Mouse (Mus musculus): Measurements from ENCODE around the gene Usp22. TPM values are rescaled to one million over a fixed set of nuclear protein-coding genes. Genes with fewer than 3 reads are reported as not detected.

Gene Usp22
- polyA plus RNA-seq, 1 experiment = 8.1 TPM

- TF ChIP-seq GATA1 (IDR thresholded peaks at IDR 0.05; ENCODE audit: low read length) = no peak
Measured at GRCm38 (mm10) chr11:61161121-61161520, 13.7 kb downstream of the Usp22 start.

- TF ChIP-seq GATA1 (IDR thresholded peaks at IDR 0.05; ENCODE audit: low read length) = no peak
Measured at GRCm38 (mm10) chr11:61159796-61160732, 14.8 kb downstream of the Usp22 start.

- no peak for TF ChIP-seq GATA1 (IDR thresholded peaks at IDR 0.05; ENCODE audit: low read length)
Measured at GRCm38 (mm10) chr11:61158141-61158540, 16.7 kb downstream of the Usp22 start.

- TF ChIP-seq GATA1 (IDR thresholded peaks at IDR 0.05; ENCODE audit: low read length) = no peak
Measured at GRCm38 (mm10) chr11:61155727-61156126, 19.1 kb downstream of the Usp22 start.

- TF ChIP-seq GATA1 (IDR thresholded peaks at IDR 0.05; ENCODE audit: low read length) = no peak
Measured at GRCm38 (mm10) chr11:61150233-61151001, 24.4 kb downstream of the Usp22 start.

GRCm38 (mm10) chr11:61147300-61147683, 27.6 kb downstream of the Usp22 start:
- no peak for TF ChIP-seq GATA1 (IDR thresholded peaks at IDR 0.05; ENCODE audit: low read length)

GRCm38 (mm10) chr11:61146645-61147299, 28.1 kb downstream of the Usp22 start:
- TF ChIP-seq GATA1 (IDR thresholded peaks at IDR 0.05; ENCODE audit: low read length) = no peak

GRCm38 (mm10) chr11:61145551-61145950, 29.3 kb downstream of the Usp22 start:
- no peak for TF ChIP-seq GATA1 (IDR thresholded peaks at IDR 0.05; ENCODE audit: low read length)

- no peak for TF ChIP-seq GATA1 (IDR thresholded peaks at IDR 0.05; ENCODE audit: low read length)
Measured at GRCm38 (mm10) chr11:61143564-61144469, 31.0 kb downstream of the Usp22 start.

GRCm38 (mm10) chr11:61142941-61143530, 31.8 kb downstream of the Usp22 start:
- no peak for TF ChIP-seq GATA1 (IDR thresholded peaks at IDR 0.05; ENCODE audit: low read length)

- no peak for TF ChIP-seq GATA1 (IDR thresholded peaks at IDR 0.05; ENCODE audit: low read length)
Measured at GRCm38 (mm10) chr11:61142262-61142661, 32.6 kb downstream of the Usp22 start.

GRCm38 (mm10) chr11:61141693-61142092, 33.2 kb downstream of the Usp22 start:
- TF ChIP-seq GATA1 (IDR thresholded peaks at IDR 0.05; ENCODE audit: low read length) = no peak

GRCm38 (mm10) chr11:61132943-61133342, 41.9 kb downstream of the Usp22 start:
- no peak for TF ChIP-seq GATA1 (IDR thresholded peaks at IDR 0.05; ENCODE audit: low read length)

- no peak for TF ChIP-seq GATA1 (IDR thresholded peaks at IDR 0.05; ENCODE audit: low read length)
Measured at GRCm38 (mm10) chr11:61129305-61129704, 45.5 kb downstream of the Usp22 start.

All from G1E-ER4 (cell line).